Mouse (Mus musculus) spleen, adult 2 months (tissue): Measurements from ENCODE around the gene Gm20441.

Source experiments
- CTCF ChIP-seq: fragments of 200-500 bp; IDR thresholded peaks from 2 replicates; pipeline ENCODE4 v1.5.1; 2011; ENCODE audit warnings: mild to moderate bottlenecking, inconsistent platforms; ENCODE audit not compliant: insufficient read depth, insufficient read length, insufficient replicate concordance; ENCODE audit errors: extremely low read depth
- POLR2A ChIP-seq: fragments of 200-500 bp; IDR thresholded peaks from 2 replicates; pipeline ENCODE4 v1.6.1; 2011; ENCODE audit warnings: low read depth, low read length, inconsistent platforms

DNA sequence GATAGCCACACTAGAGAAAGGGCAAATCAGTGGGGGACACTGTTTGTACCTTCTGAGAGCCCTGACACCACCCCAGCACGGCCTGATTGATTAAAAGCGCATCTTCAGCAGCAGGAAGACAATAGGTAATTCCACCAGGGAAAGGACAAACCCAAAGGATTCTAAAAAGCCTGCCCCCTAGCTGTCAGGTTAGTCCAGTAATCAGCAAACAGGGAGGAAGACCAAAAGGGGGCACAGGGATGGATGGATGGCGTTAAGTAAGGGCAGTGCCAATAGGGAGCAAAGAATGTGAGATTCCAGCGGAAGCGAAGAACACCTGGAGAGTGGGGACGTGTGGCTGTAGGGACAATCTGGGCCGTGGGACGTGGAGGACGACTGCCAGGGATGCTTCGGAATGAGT, 37.9 kb upstream of the Gm20441 start:
- no peak for TF ChIP-seq POLR2A
- no peak for TF ChIP-seq CTCF
